Mouse (Mus musculus): ENCODE results near the gene Nfya.

GRCm38 (mm10) chr17:48450666-48451352 is 41.1 kb upstream of the Nfya start:
- TF ChIP-seq POLR2A (IDR thresholded peaks at IDR 0.05; ENCODE audit: low read depth, low read length) (no peak), CTCF (conservative IDR thresholded peaks at IDR 0.05; ENCODE audit: insufficient read depth, insufficient read length, low read depth, low read length) (no peak)

Data from kidney, adult 2 months (tissue).